Mouse (Mus musculus): Measurements from ENCODE around the gene Krtap10-10.
"Not testable (repeated sequence)": the region's sequence is repeated elsewhere in the genome, so short reads cannot be mapped to it uniquely, and the experiment has no call there.

Krtap10-10 gene

DNA sequence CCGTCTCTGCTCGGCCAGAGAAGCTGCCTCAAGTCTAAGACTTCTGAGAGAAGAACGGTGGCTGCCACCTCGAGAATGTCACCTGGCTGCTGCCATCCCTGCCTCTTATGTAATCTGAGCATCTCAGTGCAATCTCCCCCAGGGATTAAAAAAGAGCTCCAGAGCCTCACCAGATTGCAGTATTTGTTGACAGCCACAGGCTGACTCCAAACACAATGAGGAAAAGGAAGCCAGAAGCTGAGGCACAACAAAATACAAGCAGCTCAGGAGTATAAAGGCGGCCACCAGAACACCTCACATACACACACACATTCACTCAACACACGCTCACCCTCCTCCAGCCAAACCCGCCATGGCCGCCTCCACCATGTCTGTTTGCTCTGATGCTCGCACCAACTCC lies at the start of gene Krtap10-10:
Gene Krtap10-10, plus strand, starts transcription at position 301 of the 400 bp plus-strand sequence.
- DNase-seq, result no peak

DNA sequence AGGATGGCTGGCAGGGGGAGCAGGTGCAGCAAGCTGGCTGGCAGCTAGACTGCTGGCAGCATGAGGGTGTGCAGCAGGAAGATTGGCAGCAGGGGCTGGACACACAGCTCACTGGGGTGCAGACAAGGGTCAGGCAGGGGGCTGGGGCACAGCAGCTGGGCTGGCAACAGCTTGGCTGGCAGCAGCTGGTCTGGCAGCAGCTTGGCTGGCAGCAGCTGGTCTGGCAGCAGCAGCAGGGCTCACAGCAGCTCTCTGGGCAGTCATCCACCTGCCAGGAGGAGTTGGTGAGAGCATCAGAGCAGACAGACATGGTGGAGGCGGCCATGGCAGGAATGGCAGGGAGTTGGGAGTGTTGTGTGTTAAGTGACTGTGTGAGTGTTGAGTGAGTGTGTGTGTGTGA lies 47.9 kb upstream of the Krtap10-10 start, which contains the start of gene Gm7137:
Gene Gm7137, minus strand, starts transcription at position 325 of the 400 bp plus-strand sequence.
- DNase-seq, result not testable (repeated sequence)

DNA sequence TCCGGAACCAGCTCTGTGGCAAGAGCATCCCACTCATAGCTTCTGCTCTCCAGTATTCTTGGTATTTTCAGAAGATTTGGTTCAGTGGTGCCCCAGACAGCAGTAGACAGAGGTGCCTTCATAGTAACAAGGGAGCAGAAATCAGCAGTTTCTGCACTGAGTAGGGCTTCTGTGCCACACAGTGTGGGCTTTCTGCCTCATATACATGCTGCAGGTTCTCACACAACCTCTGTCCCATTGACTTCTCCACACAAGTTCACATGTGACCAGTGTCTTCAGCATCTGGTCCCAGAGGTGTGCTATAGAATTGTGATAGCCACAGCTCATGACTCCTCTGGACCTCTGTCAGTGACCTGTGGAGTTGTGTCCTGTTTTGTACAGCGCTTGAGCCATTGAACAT lies 47.1 kb upstream of the Krtap10-10 start:
- DNase-seq, result no peak

DNA sequence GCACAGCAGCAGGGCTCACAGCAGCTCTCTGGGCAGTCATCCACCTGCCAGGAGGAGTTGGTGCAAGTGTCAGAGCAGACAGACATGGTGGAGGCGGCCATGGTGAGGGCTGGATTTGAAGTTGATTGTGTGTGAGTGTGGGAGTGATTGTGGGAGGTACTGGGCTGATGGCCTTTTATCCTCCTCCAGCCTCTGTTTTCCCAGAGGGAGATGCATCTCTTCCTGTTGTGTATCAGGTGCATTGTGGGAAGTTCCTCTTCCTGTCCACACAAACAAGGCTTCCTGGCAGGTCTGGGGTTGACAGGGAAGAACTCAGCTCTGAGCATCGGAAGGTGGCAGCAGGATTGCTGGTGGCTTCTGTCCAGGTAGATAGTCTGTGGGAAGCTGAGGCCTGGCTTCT lies 40.8 kb upstream of the Krtap10-10 start, which contains the start of gene Gm9639:
Gene Gm9639, minus strand, starts transcription at position 101 of the 400 bp plus-strand sequence.
- no peak for DNase-seq

DNA sequence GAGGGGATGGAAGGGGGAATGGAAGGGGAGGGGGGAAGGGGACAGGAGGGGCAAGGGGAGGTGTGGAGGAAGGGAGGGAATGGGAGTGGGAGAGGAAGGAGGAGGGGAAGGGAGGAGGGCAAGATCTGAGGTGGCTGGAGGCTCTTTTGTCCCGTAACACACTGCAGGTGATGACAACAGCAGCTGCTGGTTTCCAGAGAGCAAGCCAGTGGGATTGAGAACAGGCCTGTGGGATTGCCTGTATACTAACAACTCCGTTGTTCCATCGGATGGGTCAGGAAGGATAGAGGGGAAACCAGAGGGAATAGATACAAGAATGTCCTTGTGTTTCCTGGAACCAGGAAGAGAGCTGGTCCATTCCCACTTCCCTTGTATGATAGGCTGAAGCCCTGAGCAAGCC lies 38.1 kb upstream of the Krtap10-10 start:
- DNase-seq, result no peak

DNA sequence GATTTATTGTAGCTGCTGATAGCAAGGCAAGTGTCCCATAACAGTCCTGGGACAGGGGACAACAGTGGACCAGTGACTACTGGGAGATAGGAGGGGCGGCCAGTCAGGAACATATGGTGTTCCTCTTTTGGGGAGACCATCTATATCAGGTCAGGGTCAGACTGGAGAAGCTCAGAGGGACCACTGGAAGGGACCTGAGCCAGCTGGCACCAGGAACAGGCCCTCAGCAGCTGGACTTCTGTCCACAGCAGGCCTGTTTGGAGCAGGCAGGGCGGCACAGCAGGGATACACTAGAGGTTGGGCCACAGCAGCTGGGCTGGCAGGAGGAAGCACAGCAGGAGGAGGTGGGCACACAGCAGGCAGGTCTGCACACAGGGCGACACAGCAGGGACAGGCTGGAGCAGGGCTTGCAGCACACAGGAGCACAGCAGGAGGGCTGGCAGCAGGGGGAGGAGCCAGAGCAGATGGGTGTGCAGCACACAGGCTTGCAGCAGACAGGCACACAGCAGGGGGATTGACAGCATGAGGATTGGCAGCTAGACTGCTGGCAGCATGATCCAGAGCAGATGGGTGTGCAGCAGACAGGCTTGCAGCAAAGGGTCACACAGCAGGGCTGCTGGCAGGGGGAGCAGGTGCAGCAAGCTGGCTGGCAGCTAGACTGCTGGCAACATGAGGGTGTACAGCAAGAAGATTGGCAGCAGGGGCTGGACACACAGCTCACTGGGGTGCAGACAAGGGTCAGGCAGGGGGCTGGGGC lies 37.4 kb upstream of the Krtap10-10 start:
- not testable (repeated sequence) for DNase-seq

DNA sequence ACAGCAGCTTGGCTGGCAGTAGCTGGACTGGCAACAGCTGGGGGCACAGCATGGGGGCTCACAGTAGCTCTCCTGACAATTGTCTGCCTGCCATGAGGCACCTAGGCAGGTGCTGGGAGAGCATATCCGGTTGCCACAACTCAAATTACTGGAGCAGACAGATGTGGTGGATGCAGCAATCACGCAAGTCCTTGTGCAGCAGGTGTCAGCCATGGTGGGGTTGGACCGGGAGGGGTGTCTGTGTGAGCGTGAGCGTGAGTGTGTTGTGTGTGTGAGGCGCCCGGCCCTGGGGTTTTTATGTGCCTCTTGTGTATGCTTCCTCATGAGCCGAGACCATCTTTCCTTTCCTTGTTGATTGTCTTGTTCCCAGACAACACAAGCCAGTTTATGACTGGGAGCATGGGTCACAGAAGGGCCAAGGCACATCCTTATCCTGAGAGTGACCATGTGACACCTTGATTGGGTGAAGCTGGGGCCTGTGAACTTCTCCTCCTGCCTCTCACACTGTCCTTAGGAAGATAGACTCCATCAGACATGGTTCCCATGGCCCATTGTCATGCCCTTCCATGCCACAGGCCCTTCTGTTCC lies 36.7 kb upstream of the Krtap10-10 start, which contains the start of gene Gm19668:
Gene Gm19668, minus strand, starts transcription at position 213 of the 588 bp plus-strand sequence.
- DNase-seq, result no peak

DNA sequence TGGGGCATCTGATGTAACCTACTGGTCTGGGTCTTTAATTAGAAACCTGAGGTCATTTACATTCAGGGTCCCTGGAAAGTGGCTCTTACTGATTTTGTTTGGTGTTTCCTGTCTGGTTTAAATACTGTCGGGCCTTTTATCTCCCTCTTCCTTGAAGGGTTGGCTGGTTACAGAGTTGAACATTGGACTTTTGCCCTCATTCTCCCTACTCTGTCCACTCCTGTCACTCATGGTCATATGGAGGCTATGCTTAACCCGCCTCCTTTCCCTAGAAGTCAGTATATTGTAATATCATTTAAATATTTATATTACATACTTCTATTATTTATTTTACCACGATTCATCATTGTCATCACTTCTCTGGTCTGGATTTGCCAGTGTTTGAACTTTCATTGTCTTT lies 31.7 kb upstream of the Krtap10-10 start:
- no peak for DNase-seq

DNA sequence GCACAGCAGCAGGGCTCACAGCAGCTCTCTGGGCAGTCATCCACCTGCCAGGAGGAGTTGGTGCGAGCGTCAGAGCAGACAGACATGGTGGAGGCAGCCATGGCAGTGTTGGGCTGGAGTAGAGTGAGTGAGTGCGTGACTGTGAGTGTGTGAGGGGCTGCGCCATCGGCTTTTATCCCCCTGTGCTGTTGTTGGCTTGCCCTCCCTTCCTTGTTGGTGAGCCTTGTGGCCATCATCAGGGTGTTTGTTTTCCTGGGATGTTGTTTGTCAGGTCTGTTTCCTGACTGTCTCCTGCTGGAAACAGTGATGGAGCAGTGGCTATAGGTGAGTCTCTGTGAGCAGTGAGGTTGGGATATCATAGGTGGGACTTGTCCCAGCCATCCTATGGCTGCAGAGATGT lies 24.0 kb upstream of the Krtap10-10 start, which contains the start of gene Gm9507:
Gene Gm9507, minus strand, starts transcription at position 101 of the 400 bp plus-strand sequence.
- DNase-seq, result no peak

DNA sequence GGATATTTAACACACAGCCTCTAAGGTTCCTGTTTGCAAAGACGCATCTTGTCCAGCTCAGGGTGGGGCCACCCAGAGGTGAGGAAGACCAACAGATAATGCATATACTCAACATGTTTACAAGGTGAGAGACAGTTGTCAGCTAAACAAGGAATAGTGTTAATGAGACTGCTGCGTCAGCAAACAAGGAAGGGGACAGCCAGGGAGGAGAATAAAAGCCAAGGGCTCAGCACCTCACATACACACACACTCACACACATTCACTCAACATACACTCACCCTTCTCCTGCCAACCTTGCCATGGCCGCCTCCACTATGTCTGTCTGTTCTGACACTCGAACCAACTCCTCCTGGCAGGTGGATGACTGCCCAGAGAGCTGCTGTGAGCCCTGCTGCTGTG lies 21.4 kb upstream of the Krtap10-10 start, which contains the start of gene Gm2696:
Gene Gm2696, plus strand, starts transcription at position 301 of the 400 bp plus-strand sequence.
- DNase-seq, result no peak

DNA sequence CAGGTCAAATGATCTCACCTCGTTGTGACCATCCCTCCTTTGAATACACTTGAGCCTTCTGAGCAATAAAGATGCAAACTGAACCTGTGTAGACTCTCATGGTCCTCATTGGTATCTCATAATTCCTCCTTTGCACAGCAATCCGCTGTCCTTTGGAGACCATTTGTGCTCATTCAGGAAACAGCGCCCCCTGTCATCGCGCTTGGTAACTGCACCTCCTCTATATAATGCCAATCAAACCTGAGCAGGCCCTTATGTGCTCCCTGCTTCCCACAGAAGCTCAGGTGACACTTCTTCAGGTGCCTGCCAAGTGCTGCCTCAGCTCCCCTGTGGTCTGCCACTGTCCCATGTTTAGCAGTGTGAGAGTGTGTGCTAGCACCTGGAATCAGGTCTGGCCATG lies 20.2 kb upstream of the Krtap10-10 start:
- DNase-seq, result peak; percentile 6 to 9

DNA sequence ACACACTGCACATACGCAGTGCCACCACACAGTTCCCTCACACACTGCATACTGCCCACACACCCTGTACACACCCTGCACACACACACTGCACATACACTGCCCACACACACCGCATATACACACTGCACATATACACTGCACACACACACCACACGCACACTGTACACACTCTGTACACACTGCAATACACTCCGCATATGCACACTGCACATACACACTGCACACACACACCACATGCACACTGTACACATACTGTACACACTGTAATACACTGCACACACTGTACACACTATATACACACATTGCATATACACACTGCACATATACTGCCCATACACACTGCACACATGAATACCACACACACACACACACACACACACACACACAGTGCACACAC lies 17.2 kb upstream of the Krtap10-10 start:
- DNase-seq, result no peak

DNA sequence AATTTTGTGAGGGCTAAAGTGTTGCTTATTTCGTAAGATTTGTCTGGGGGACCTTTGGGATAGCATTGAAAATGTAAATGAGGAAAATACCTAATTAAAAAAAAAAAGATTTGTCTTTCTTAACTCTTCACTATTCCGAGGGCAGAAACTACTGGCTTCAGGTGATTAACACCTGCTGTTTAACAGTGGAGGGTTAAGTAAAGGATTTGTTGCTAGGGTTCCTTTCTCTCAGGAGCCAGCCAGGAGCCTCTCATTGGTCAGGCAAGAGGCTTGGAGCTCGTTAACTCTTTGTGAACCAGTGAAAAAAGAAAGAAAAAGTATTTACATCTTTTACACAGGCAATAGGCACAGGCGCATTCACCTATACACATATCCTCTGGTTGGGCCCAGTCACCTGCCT lies 16.5 kb upstream of the Krtap10-10 start:
- no peak for DNase-seq

DNA sequence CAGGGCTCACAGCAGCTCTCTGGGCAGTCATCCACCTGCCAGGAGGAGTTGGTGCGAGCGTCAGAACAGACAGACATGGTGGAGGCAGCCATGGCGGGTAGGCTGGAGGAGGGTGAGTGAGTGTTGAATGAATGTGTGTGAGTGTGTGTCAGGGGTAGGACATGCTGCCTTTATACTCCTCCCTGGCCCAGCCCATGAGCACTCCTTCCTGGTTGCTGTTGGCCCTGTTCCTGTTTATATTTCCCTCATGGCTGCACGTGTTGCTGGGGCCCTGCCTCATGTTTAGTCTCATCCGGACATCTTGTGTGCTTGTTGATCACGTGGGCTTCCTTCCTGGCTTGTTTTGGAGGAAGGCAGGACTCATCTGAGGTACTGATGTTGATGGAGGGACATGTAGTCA lies 8.8 kb upstream of the Krtap10-10 start, which contains the start of gene Krtap10-4:
Gene Krtap10-4, minus strand, starts transcription at position 145 of the 400 bp plus-strand sequence.
- DNase-seq, result no peak

DNA sequence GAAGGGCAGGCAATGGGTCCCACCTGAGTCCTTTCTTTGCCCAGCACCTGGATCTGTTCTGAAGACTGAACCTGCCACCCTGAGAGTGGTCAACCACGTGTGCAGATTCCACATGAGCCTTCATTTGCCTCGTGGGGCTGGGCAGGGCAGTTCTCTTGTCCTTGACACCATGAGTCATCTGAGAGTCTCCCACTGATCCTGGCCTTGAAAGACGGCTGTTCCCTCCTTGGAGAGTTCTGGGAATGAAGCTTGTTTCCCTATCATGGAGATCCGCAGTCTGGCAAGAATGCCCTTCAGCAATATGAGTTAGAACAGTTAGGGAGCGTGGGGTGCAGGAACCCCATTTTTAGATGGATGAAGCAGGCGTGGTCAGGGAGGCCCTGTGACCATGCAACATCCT lies 3.3 kb downstream of the Krtap10-10 start:
- DNase-seq, result no peak

DNA sequence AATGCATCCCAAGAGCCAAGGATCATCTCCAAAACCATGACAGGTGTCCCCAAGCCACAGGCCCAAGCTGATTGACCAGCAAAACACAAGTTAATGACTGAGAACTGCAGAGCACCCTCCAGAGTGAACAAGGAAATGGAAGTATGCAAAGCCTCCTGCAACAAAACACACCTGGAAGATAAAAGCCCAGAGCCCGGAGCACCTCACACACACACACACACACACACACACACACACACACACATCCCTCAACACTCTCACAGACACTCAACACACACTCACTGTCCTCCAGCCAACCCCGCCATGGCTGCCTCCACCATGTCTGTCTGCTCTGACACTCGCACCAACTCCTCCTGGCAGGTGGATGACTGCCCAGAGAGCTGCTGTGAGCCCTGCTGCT lies 10.8 kb downstream of the Krtap10-10 start, which contains the start of gene Gm36176:
Gene Gm36176, plus strand, starts transcription at position 301 of the 400 bp plus-strand sequence.
- DNase-seq, result no peak

DNA sequence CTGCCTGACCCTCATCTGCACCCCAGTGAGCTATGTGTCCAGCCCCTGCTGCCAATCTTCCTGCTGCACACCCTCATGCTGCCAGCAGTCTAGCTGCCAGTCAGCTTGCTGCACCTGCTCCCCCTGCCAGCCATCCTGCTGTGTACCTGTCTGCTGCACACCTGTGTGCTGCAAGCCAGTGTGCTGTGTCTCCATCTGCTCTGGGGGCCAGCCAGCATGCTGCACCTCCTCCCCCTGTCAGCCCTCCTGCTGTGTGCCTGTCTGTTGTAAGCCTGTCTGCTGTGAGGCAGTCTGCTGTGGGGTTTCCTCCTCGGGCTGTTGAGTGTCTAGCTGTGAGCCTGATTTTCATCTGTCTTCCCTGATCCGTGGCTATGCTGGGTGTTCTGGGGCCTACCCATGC lies 11.2 kb downstream of the Krtap10-10 start:
- no peak for DNase-seq

DNA sequence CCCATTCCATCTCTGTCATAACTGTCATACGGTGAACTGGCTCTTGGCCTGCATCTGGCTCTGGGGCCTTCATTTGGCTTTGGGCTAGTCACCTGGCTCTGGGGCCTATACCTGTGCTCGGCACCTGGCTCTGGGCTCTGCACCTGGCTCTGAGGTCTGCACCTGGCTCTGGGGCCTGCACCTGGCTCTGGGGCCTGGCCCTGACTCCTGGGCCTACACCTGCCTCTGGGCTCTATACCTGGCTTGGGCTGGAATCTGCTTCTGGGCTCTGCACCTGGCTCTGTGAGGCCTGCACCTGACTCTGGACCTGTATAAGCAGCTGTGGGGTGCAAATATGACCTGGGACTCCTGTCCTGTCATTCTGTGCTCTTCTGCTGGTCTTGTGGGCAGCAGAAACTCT lies 11.8 kb downstream of the Krtap10-10 start:
- DNase-seq, result no peak

DNA sequence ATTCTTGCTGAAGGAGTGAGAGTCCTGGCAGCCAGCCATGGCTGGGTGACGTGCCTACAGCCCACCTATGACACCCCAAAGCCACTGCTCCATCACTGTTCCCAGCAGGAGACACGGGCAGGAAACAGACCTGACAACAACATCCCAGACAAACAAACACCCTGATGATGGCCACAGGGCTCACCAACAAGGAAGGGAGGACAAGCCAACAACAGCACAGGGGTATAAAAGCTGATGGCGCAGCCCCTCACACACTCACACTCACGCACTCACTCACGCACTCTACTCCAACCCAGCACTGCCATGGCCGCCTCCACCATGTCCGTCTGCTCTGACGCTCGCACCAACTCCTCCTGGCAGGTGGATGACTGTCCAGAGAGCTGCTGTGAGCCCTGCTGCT lies 16.8 kb downstream of the Krtap10-10 start, which contains the start of gene Gm10318:
Gene Gm10318, plus strand, starts transcription at position 301 of the 400 bp plus-strand sequence.
- no peak for DNase-seq

DNA sequence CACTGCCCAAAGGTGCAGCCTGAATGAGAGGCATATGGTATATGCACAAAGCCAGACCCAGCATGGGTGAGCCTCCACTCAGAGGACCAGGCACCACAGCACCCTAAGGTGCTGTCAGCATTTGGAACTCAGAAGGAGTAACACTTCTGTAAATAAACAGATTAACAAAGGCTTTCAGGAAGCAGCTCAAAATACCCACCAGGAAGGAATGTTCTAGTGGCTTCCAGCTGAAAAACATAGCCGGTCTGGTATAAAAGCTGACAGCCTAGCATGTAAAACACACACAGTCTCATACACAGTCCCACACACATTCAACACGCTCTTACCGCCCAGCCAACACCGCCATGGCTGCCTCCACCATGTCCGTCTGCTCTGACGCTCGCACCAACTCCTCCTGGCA lies 25.9 kb downstream of the Krtap10-10 start, which contains the start of gene Gm3285:
Gene Gm3285, plus strand, starts transcription at position 301 of the 400 bp plus-strand sequence.
- DNase-seq, result no peak

DNA sequence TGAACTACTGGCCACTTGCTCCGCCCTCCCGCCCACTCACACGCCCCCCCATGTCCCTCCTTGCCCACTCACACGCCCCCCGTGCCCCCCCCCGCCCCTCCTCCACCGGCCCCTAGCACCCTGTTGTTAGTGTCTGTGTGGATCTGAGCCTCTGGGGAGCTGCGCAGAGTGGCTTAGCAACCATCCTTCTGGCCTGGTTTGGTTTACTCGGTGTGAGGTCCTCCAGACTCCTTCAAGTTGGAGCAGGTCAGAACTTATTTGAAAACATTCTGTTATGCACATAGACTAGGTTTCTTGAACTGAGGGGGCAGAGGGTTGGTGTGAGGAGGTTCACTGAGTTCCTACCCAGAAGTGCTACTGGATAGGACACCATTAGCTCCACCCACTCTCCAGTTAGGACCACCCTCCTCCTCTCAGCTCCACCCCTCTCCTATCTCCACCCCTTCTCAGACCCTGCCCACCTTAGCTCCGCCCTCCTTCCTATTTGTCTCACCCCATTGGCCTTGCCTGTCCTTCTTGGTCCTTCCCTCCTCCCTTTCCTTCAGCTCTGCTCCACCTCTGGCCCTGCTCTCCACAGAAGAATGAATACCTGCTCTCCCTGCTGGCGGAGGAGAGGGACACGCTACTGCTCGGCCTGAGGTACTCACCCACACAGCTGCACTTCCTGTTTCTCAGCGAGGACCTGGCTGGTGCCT lies 28.5 kb downstream of the Krtap10-10 start:
- DNase-seq, result peak; percentile 76 to 81

DNA sequence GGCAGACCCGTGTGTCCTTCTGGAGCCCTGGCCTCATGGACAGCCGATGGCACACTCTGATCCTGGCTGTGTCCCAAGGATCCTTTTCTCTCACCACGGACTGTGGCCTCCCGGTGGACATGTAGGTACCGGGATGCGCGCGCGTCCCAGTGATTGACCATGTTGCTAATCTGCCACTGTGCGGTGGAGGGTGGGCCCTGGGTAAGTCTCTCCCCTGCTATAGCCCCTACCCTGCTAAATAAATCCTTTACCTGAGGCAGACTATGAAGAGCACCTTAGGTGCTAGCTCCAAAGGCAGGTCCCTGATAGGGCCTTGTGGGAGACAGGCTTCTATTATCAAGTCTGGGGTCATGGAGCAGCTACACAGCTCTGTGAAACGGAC lies 29.0 kb downstream of the Krtap10-10 start:
- DNase-seq, result no peak

DNA sequence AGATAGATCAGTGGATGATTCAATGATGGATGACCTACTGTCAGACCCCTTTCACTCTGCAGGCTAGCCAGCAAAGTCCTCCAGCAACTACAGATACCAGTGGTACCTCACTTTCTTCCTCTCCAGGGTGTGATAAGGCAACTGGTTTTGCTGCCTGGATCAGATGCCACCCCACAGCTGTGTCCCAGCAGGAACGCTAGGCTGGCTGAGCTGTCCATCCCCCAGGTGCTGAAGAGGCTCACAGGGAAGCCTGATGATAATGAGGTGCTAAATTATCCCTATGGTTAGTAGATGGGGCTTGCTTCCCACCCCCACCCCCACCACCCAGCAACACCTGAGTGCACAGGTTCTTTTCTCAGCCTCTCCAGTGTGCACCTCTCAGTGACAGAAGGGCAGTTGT lies 31.8 kb downstream of the Krtap10-10 start:
- no peak for DNase-seq

Data from lung, adult 18-20 months (tissue).